Comparison of ENCODE assay signal across 21 mouse cellular contexts in genomic region chr11:94347063-94347575, GRCm38 (mm10). TPM values are rescaled to one million over a fixed set of nuclear protein-coding genes. Genes with fewer than 3 reads are reported as not detected.
A peak's percentile ranks its signal among the peaks of the same experiment; 100 is the strongest.
DNase-seq lines count a peak whose midpoint lies in the region; ATAC-seq and TF ChIP-seq lines count a peak whose summit lies in the region.
"Had no signal": no experiment of that assay in that cellular context is flagged by ENCODE, and none has a peak within 500 bp of the region (broad histone marks: within the 10 kb centered on the region; RNA-seq: fewer than 3 reads in every experiment).

No protein-coding gene starts in this region.

- H3K4me2 ChIP-seq in liver, embryonic 12.5 days: no peak overlapping the region
- H3K4me2 ChIP-seq in stomach, embryonic 14.5 days (replicated peaks; ENCODE audit: low read depth, low read length): no peak overlapping the region
- H3K4me2 ChIP-seq: heart, embryonic 12.5 days; hindbrain, embryonic 14.5 days had no signal

- H3K9me3 ChIP-seq in liver, embryonic 12.5 days (replicated peaks): no peaks in the 10 kb centered on the region
- H3K9me3 ChIP-seq in stomach, embryonic 14.5 days (ENCODE audit: control insufficient read depth, low read depth, low read length): no peaks in the 10 kb centered on the region
- H3K9me3 ChIP-seq: embryonic facial prominence, embryonic 10.5 days; forebrain, embryonic 10.5 days; G1E; heart, embryonic 12.5 days; hindbrain, embryonic 10.5 days had no signal

- H3K79me2 ChIP-seq in liver, adult 2 months (ENCODE audit: control insufficient read depth, insufficient read depth, low read length): no peaks in the 10 kb centered on the region

- no peak for TF ChIP-seq POLR2A in liver, adult 2 months (IDR thresholded peaks at IDR 0.05; ENCODE audit: extremely low read depth, insufficient read depth, low read length)
- TF ChIP-seq POLR2A in thymus, adult 2 months (IDR thresholded peaks at IDR 0.05; ENCODE audit: control insufficient read depth, extremely low read depth, insufficient read depth, low read length, poor library complexity): no peak

- peaks cover 13% of the 10 kb centered on the region; the same call in 1 of the 2 replicates for H3K36me3 ChIP-seq in liver, adult 2 months (ENCODE audit: control insufficient read depth, insufficient read depth, low read length)
- H3K36me3 ChIP-seq in liver, embryonic 12.5 days: no peaks in the 10 kb centered on the region
- H3K36me3 ChIP-seq in stomach, embryonic 14.5 days (ENCODE audit: control insufficient read depth, insufficient read depth, low read length): no peaks in the 10 kb centered on the region
- H3K36me3 ChIP-seq in thymus, adult 2 months (ENCODE audit: control insufficient read depth, insufficient read depth, low read length): no peaks in the 10 kb centered on the region
- H3K36me3 ChIP-seq: embryonic facial prominence, embryonic 10.5 days; forebrain, embryonic 10.5 days; hindbrain, embryonic 10.5 days had no signal

- DNase-seq in adrenal gland, adult 2 months: peak; percentile 55
- DNase-seq in adrenal gland, postnatal 4 days (ENCODE audit: low spot score in 2 of 2): no peak
- peak; percentile 97 for DNase-seq in liver, adult 2 months (ENCODE audit: extremely low read depth, low read depth, low spot score)
- no peak for DNase-seq in thymus, adult 2 months
- DNase-seq in ovary, postnatal 10 days (ENCODE audit: low spot score): no peak
- DNase-seq: B cell, adult 2 months; cerebellum, adult 18-20 months; cerebellum, adult 9-11 months; gastrocnemius, adult 2 months; gastrocnemius, postnatal 25 days had no signal

- WGBS in liver, adult 2 months: 25% methylated on average over 7 of the region's 7 CpGs
- WGBS in liver, embryonic 12.5 days (ENCODE audit: insufficient replicate concordance): 71% methylated on average over 7 of the region's 7 CpGs
- 59% methylated on average over 7 of the region's 7 CpGs for WGBS in stomach, embryonic 14.5 days
- WGBS in thymus, adult 2 months: 95% methylated on average over 7 of the region's 7 CpGs

- H3K4me3 ChIP-seq in liver, adult 2 months (ENCODE audit: insufficient read depth, low read depth, low read length): no peak overlapping the region
- no peak overlapping the region for H3K4me3 ChIP-seq in liver, embryonic 12.5 days
- no peak overlapping the region for H3K4me3 ChIP-seq in stomach, embryonic 14.5 days (ENCODE audit: low read depth, low read length)
- H3K4me3 ChIP-seq in thymus, adult 2 months (ENCODE audit: control insufficient read depth, insufficient read depth, low read length): no peak overlapping the region
- H3K4me3 ChIP-seq: embryonic facial prominence, embryonic 10.5 days; erythroblast, embryonic 14.5 days; forebrain, embryonic 10.5 days; gastrocnemius, adult 2 months; heart, embryonic 12.5 days; hindbrain, embryonic 10.5 days had no signal

- peak overlapping the region; percentile 90 for H3K27ac ChIP-seq in liver, adult 2 months (replicated peaks; ENCODE audit: insufficient read depth, low read depth, low read length)
- H3K27ac ChIP-seq in liver, embryonic 12.5 days: no peak overlapping the region
- H3K27ac ChIP-seq in stomach, embryonic 14.5 days (ENCODE audit: low read length): peak overlapping the region; percentile 74
- no peak overlapping the region for H3K27ac ChIP-seq in thymus, adult 2 months (ENCODE audit: control insufficient read depth, insufficient read depth, low read length)
- H3K27ac ChIP-seq: embryonic facial prominence, embryonic 10.5 days; forebrain, embryonic 10.5 days; gastrocnemius, adult 2 months; hindbrain, embryonic 10.5 days; hindbrain, embryonic 14.5 days had no signal

- H3K27me3 ChIP-seq in liver, adult 2 months (ENCODE audit: control insufficient read depth, insufficient read depth, low read length): no peaks in the 10 kb centered on the region
- H3K27me3 ChIP-seq in liver, embryonic 12.5 days (replicated peaks): peaks cover 36% of the 10 kb centered on the region
- no peaks in the 10 kb centered on the region for H3K27me3 ChIP-seq in stomach, embryonic 14.5 days (ENCODE audit: control insufficient read depth, insufficient read depth, low read length)
- no peaks in the 10 kb centered on the region for H3K27me3 ChIP-seq in thymus, adult 2 months (ENCODE audit: control insufficient read depth, insufficient read depth, low read length)

- no peak for TF ChIP-seq CTCF in liver, adult 2 months (IDR thresholded peaks at IDR 0.05; ENCODE audit: low read depth, low read length)
- TF ChIP-seq CTCF in thymus, adult 2 months (IDR thresholded peaks at IDR 0.05; ENCODE audit: borderline replicate concordance, control insufficient read depth, extremely low read depth, insufficient read depth, low read length, poor library complexity): no peak

- ATAC-seq in liver, embryonic 12.5 days: no peak
- ATAC-seq in stomach, embryonic 14.5 days (ENCODE audit: insufficient number of reproducible peaks, insufficient read depth, low FRiP score, low read depth): no peak
- ATAC-seq: CD4-positive, CD25-positive, alpha-beta regulatory T cell, adult 4 months; forebrain, embryonic 14.5 days had no signal

- peaks cover 18% of the 10 kb centered on the region for H3K4me1 ChIP-seq in liver, adult 2 months (ENCODE audit: control insufficient read depth, insufficient read depth, low read length)
- peaks cover 61% of the 10 kb centered on the region for H3K4me1 ChIP-seq in liver, embryonic 12.5 days
- peaks cover 42% of the 10 kb centered on the region for H3K4me1 ChIP-seq in stomach, embryonic 14.5 days (ENCODE audit: control insufficient read depth, insufficient read depth, low read length)
- H3K4me1 ChIP-seq in thymus, adult 2 months (replicated peaks; ENCODE audit: control insufficient read depth, insufficient read depth, low read length): peaks cover 32% of the 10 kb centered on the region

- 0 out of 2 replicates have a peak overlapping the region, but pooled peaks have one; percentile 22 for H3K9ac ChIP-seq in liver, adult 2 months (ENCODE audit: low read depth, low read length)
- no peak overlapping the region for H3K9ac ChIP-seq in liver, embryonic 12.5 days
- no peak overlapping the region for H3K9ac ChIP-seq in stomach, embryonic 14.5 days (replicated peaks; ENCODE audit: low read depth, low read length)
- H3K9ac ChIP-seq: heart, embryonic 12.5 days; hindbrain, embryonic 14.5 days had no signal

RNA-seq across cellular contexts. Expression of gene Ankrd40, which starts 19.3 kb away (rescaled TPM):
- 100 to 1,000 TPM; 163 to 189 TPM for total RNA-seq in adrenal gland, adult 2 months (2021)
- 175 and 195 TPM in 2 replicates for polyA plus RNA-seq in adrenal gland, adult 2 months (2012; rRNA removed)
- total RNA-seq in adrenal gland, postnatal 4 days (2021): 100 to 1,000 TPM; 108 to 114 TPM
- 28.0 and 30.0 TPM in 2 replicates for total RNA-seq in liver, adult 2 months (2014; rRNA removed)
- 47.6 and 56.5 TPM in 2 replicates for polyA plus RNA-seq in liver, adult 2 months (2012; rRNA removed)
- polyA plus RNA-seq in liver, embryonic 12.5 days (2016; fragmentation: Nextera tagmentation; extraction: Ambion mirVana): 15.7 and 15.9 TPM in 2 replicates
- polyA plus RNA-seq in stomach, embryonic 14.5 days (2014; fragmentation: Nextera tagmentation; extraction: Ambion mirVana): 17.4 and 19.2 TPM in 2 replicates
- 117 and 120 TPM in 2 replicates for polyA plus RNA-seq in thymus, adult 2 months (2012; rRNA removed)

RNA-seq across cellular contexts. Expression of gene Luc7l3, which starts 25.3 kb away (rescaled TPM):
- total RNA-seq in adrenal gland, adult 2 months (2021): 10 to 100 TPM; 59.5 to 63.7 TPM
- polyA plus RNA-seq in adrenal gland, adult 2 months (2012; rRNA removed): 2.3 and 2.6 TPM in 2 replicates
- total RNA-seq in adrenal gland, postnatal 4 days (2021): 100 to 1,000 TPM in 1 of 2 experiments, 10 to 100 TPM in 1; 92.6 to 110 TPM
- total RNA-seq in liver, adult 2 months (2014; rRNA removed): 17.9 and 20.1 TPM in 2 replicates
- polyA plus RNA-seq in liver, adult 2 months (2012; rRNA removed): 2.5 and 4.6 TPM in 2 replicates
- polyA plus RNA-seq in liver, embryonic 12.5 days (2016; fragmentation: Nextera tagmentation; extraction: Ambion mirVana): 67.1 and 67.4 TPM in 2 replicates
- polyA plus RNA-seq in stomach, embryonic 14.5 days (2014; fragmentation: Nextera tagmentation; extraction: Ambion mirVana): 116 and 124 TPM in 2 replicates
- polyA plus RNA-seq in thymus, adult 2 months (2012; rRNA removed): 20.7 and 26.4 TPM in 2 replicates

RNA-seq across cellular contexts. Expression of gene Abcc3, which starts 45.7 kb away (rescaled TPM):
- 1 to 10 TPM; 6.2 to 7.5 TPM for total RNA-seq in adrenal gland, adult 2 months (2021)
- 5.8 and 5.9 TPM in 2 replicates for polyA plus RNA-seq in adrenal gland, adult 2 months (2012; rRNA removed)
- total RNA-seq in adrenal gland, postnatal 4 days (2021): 10 to 100 TPM in 1 of 2 experiments, 1 to 10 TPM in 1; 7.9 to 11.7 TPM
- total RNA-seq in liver, adult 2 months (2014; rRNA removed): 180 and 280 TPM in 2 replicates
- 251 and 292 TPM in 2 replicates for polyA plus RNA-seq in liver, adult 2 months (2012; rRNA removed)
- 4.0 and 4.3 TPM in 2 replicates for polyA plus RNA-seq in liver, embryonic 12.5 days (2016; fragmentation: Nextera tagmentation; extraction: Ambion mirVana)
- polyA plus RNA-seq in stomach, embryonic 14.5 days (2014; fragmentation: Nextera tagmentation; extraction: Ambion mirVana): 4.5 and 5.8 TPM in 2 replicates
- 21.5 and 28.4 TPM in 2 replicates for polyA plus RNA-seq in thymus, adult 2 months (2012; rRNA removed)
- polyA plus RNA-seq: G1E had no signal

Comparison
In these comparisons a context has a peak if more than half of its experiments do, and no peak if none do; other contexts are left out.
1. DNase-seq: peak in adrenal gland, adult 2 months (single experiment) and liver, adult 2 months (single experiment); none in adrenal gland, postnatal 4 days (0 of 2), thymus, adult 2 months (single experiment) and ovary, postnatal 10 days (single experiment).
2. H3K27ac ChIP-seq: peak in liver, adult 2 months (single experiment) and stomach, embryonic 14.5 days (single experiment); none in liver, embryonic 12.5 days (single experiment) and thymus, adult 2 months (single experiment).